ENCODE assay signal across 22 mouse cellular contexts in the genomic region with DNA sequence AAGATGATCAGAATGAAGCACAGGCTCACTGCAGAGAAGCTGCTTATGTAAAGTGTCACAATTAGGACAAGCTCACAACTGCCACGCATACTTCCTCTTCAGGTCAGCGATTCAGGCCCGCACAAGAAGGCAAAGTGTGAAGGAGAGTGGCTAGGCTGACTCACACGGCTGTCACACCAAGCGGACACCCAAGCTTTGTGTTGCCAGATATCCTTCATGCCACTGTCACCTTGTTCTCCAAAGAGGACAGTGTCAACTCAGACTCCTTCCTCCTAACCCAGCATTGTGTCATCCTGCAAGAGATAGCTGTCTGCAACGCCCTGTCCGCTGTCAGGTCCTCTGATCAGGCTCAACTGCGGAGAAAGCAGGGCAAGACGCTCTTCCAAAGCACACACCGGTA. TPM values are rescaled to one million over a fixed set of nuclear protein-coding genes. Genes with fewer than 3 reads are reported as not detected.
DNase-seq lines count a peak whose midpoint lies in the region; ATAC-seq and TF ChIP-seq lines count a peak whose summit lies in the region.
"Had no signal": no experiment of that assay in that cellular context is flagged by ENCODE, and none has a peak within 500 bp of the region (broad histone marks: within the 10 kb centered on the region; RNA-seq: fewer than 3 reads in every experiment).

No protein-coding gene starts in this region.

- no peaks in the 10 kb centered on the region for H3K27me3 ChIP-seq in heart, embryonic 11.5 days (ENCODE audit: control insufficient read depth, insufficient read depth, low read length)
- H3K27me3 ChIP-seq in heart, adult 2 months (ENCODE audit: control insufficient read depth, insufficient read depth, low read length), result no peaks in the 10 kb centered on the region
- no peaks in the 10 kb centered on the region for H3K27me3 ChIP-seq in intestine, embryonic 15.5 days (replicated peaks)
- H3K27me3 ChIP-seq: limb, embryonic 13.5 days; neural tube, embryonic 12.5 days had no signal

- no peak overlapping the region for H3K27ac ChIP-seq in heart, embryonic 11.5 days (ENCODE audit: low read depth, low read length)
- no peak overlapping the region for H3K27ac ChIP-seq in heart, adult 2 months
- H3K27ac ChIP-seq in intestine, embryonic 15.5 days, result peak overlapping the region; percentile 36
- H3K27ac ChIP-seq: heart, embryonic 10.5 days; hindbrain, embryonic 13.5 days; kidney, postnatal 0 days; limb, embryonic 13.5 days; liver, embryonic 13.5 days; midbrain, embryonic 13.5 days; neural tube, embryonic 12.5 days had no signal

- no peak for ATAC-seq in heart, embryonic 11.5 days (replicated peaks; ENCODE audit: insufficient number of reproducible peaks, low FRiP score, low TSS enrichment)
- ATAC-seq in intestine, embryonic 15.5 days, result no peak; the same call in 1 of the 2 replicates
- ATAC-seq in neutrophil, adult 5-6 weeks (ENCODE audit: extremely low read depth, insufficient number of reproducible peaks, low FRiP score, poor library complexity, severe bottlenecking), result peak; percentile 31; the same call in 1 of the 2 replicates
- no peak for ATAC-seq in inflammation-experienced regulatory T-cells, adult 6 months
- ATAC-seq: midbrain, embryonic 13.5 days had no signal

- H3K9ac ChIP-seq in heart, embryonic 11.5 days (ENCODE audit: low read depth, low read length), result no peak overlapping the region
- no peak overlapping the region for H3K9ac ChIP-seq in heart, adult 2 months (ENCODE audit: low read depth, low read length)
- H3K9ac ChIP-seq in intestine, embryonic 15.5 days, result no peak overlapping the region
- H3K9ac ChIP-seq: hindbrain, embryonic 13.5 days; limb, embryonic 13.5 days; liver, embryonic 13.5 days; midbrain, embryonic 13.5 days; neural tube, embryonic 12.5 days had no signal

- H3K4me2 ChIP-seq in heart, embryonic 11.5 days, result peak overlapping the region; percentile 6; the same call in 1 of the 2 replicates
- H3K4me2 ChIP-seq in intestine, embryonic 15.5 days (replicated peaks), result 0 out of 2 replicates have a peak overlapping the region, but pooled peaks have one; percentile 14
- H3K4me2 ChIP-seq: hindbrain, embryonic 13.5 days; limb, embryonic 13.5 days; liver, embryonic 13.5 days; midbrain, embryonic 13.5 days; neural tube, embryonic 12.5 days had no signal

- no peaks in the 10 kb centered on the region for H3K9me3 ChIP-seq in heart, embryonic 11.5 days (replicated peaks; ENCODE audit: control insufficient read depth, low read length)
- H3K9me3 ChIP-seq in intestine, embryonic 15.5 days, result no peaks in the 10 kb centered on the region
- H3K9me3 ChIP-seq: heart, embryonic 10.5 days; hindbrain, embryonic 13.5 days; limb, embryonic 13.5 days; liver, embryonic 13.5 days; midbrain, embryonic 13.5 days; neural tube, embryonic 12.5 days had no signal

- no peak for DNase-seq in heart, adult 2 months
- DNase-seq in Muller cell, postnatal 12 days (ENCODE audit: inconsistent ontology term), result peak; percentile 34
- no peak for DNase-seq in urinary bladder, postnatal 25 days (ENCODE audit: low spot score)
- DNase-seq in kidney, postnatal 10 days, result no peak
- DNase-seq: B cell, adult 2 months; cerebellum, adult 8-10 months; gastrocnemius, postnatal 10 days; heart, postnatal 14 days; layer of hippocampus, postnatal 36 days; liver, embryonic 13.5 days; right cerebral cortex, adult 18-20 months; thymus, postnatal 14 days had no signal

- WGBS in heart, embryonic 11.5 days (ENCODE audit: insufficient replicate concordance), result 44% methylated on average over 10 of the region's 10 CpGs
- 63% methylated on average over 10 of the region's 10 CpGs for WGBS in heart, adult 2 months
- WGBS in intestine, embryonic 15.5 days, result 72% methylated on average over 10 of the region's 10 CpGs

- no peaks in the 10 kb centered on the region for H3K79me2 ChIP-seq in heart, adult 2 months (replicated peaks; ENCODE audit: control insufficient read depth, insufficient read depth, low read length)

- no peaks in the 10 kb centered on the region for H3K36me3 ChIP-seq in heart, embryonic 11.5 days (ENCODE audit: control insufficient read depth, insufficient read depth, low read length)
- H3K36me3 ChIP-seq in heart, adult 2 months (ENCODE audit: control insufficient read depth, insufficient read depth, low read length), result no peaks in the 10 kb centered on the region
- H3K36me3 ChIP-seq in intestine, embryonic 15.5 days, result no peaks in the 10 kb centered on the region
- H3K36me3 ChIP-seq: heart, embryonic 10.5 days; hindbrain, embryonic 13.5 days; limb, embryonic 13.5 days; liver, embryonic 13.5 days; midbrain, embryonic 13.5 days; neural tube, embryonic 12.5 days had no signal

- TF ChIP-seq CTCF in heart, adult 2 months (IDR thresholded peaks at IDR 0.05), result no peak

- H3K4me1 ChIP-seq in heart, embryonic 11.5 days (ENCODE audit: control insufficient read depth, insufficient read depth, low read length), result peaks cover 30% of the 10 kb centered on the region
- H3K4me1 ChIP-seq in heart, adult 2 months (ENCODE audit: control insufficient read depth, insufficient read depth, low read length), result peaks cover 4% of the 10 kb centered on the region
- H3K4me1 ChIP-seq in intestine, embryonic 15.5 days (replicated peaks), result peaks cover 26% of the 10 kb centered on the region

- intact Hi-C loops in heart, adult 2 months (cut with DNase I), result no loop called here

- H3K4me3 ChIP-seq in heart, embryonic 11.5 days (ENCODE audit: low read depth, low read length), result no peak overlapping the region
- no peak overlapping the region for H3K4me3 ChIP-seq in heart, adult 2 months
- H3K4me3 ChIP-seq in intestine, embryonic 15.5 days (replicated peaks), result no peak overlapping the region
- H3K4me3 ChIP-seq: heart, embryonic 10.5 days; hindbrain, embryonic 13.5 days; limb, embryonic 13.5 days; liver, embryonic 13.5 days; midbrain, embryonic 13.5 days; neural tube, embryonic 12.5 days had no signal

- TF ChIP-seq EP300 in heart, adult 2 months (IDR thresholded peaks at IDR 0.05; ENCODE audit: insufficient read depth, low read depth, low read length), result no peak

- TF ChIP-seq POLR2A in heart, adult 2 months (IDR thresholded peaks at IDR 0.05; ENCODE audit: insufficient read depth, low read depth, low read length), result no peak

RNA-seq across cellular contexts. Expression of a gene that starts 7.3 kb away (rescaled TPM):
- polyA plus RNA-seq in heart, embryonic 11.5 days (2014; fragmentation: Nextera tagmentation; extraction: Ambion mirVana), result 11.2 and 13.4 TPM in 2 replicates
- 10 to 100 TPM; 13.3 to 13.8 TPM for total RNA-seq in heart, adult 2 months (2021)
- polyA plus RNA-seq in heart, adult 2 months (2012; rRNA removed), result 21.5 and 26.6 TPM in 2 replicates
- polyA plus RNA-seq in intestine, embryonic 15.5 days (2015; fragmentation: Nextera tagmentation; extraction: Ambion mirVana), result 14.1 and 16.1 TPM in 2 replicates
- total RNA-seq in neutrophil, adult 5-6 weeks (2017), result 9.3 and 11.8 TPM in 2 replicates
- 1 to 10 TPM; 2.3 to 4.3 (median 2.4) TPM for polyA plus RNA-seq in inflammation-experienced regulatory T-cells, adult 6 months (2017; shearing (Covaris generic))
